Mouse (Mus musculus) heart, embryonic 11.5 days (tissue): ENCODE results near the gene Prkacb. TPM values are rescaled to one million over a fixed set of nuclear protein-coding genes. Genes with fewer than 3 reads are reported as not detected.
A peak's percentile ranks its signal among the peaks of the same experiment; 100 is the strongest.

Experiments used
- ATAC-seq: fragments of 200-750 bp; cut with Nextera tagmentation; replicated peaks from 2 replicates; pipeline ENCODE4 v1.8.0; 2017; ENCODE audit warnings: moderate library complexity; ENCODE audit not compliant: insufficient number of reproducible peaks, low FRiP score, low TSS enrichment
- H3K27ac ChIP-seq: fragments of 300-500 bp; sonication (generic); 2 replicates; pipeline ENCODE4 v1.5.1; 2014; ENCODE audit warnings: mild to moderate bottlenecking, low read depth, low read length
- H3K27me3 ChIP-seq: fragments of 300-500 bp; sonication (generic); 2 replicates; pipeline ENCODE4 v1.6.1; 2014; ENCODE audit warnings: mild to moderate bottlenecking, low read length, mixed read lengths; ENCODE audit not compliant: control insufficient read depth, insufficient read depth
- H3K36me3 ChIP-seq: fragments of 300-500 bp; sonication (generic); 2 replicates; pipeline ENCODE4 v1.6.1; 2014; ENCODE audit warnings: mild to moderate bottlenecking, low read length, moderate library complexity, mixed read lengths; ENCODE audit not compliant: control insufficient read depth, insufficient read depth
- H3K4me1 ChIP-seq: fragments of 300-500 bp; sonication (generic); 2 replicates; pipeline ENCODE4 v1.6.1; 2014; ENCODE audit warnings: low read length; ENCODE audit not compliant: control insufficient read depth, insufficient read depth
- H3K4me2 ChIP-seq: fragments of 300-500 bp; sonication (generic); 2 replicates; pipeline ENCODE4 v1.6.1; 2014; ENCODE audit warnings: mild to moderate bottlenecking, moderate library complexity
- H3K4me3 ChIP-seq: fragments of 300-500 bp; sonication (generic); 2 replicates; pipeline ENCODE4 v1.5.1; 2014; ENCODE audit warnings: low read depth, low read length
- H3K9ac ChIP-seq: fragments of 300-500 bp; sonication (generic); 2 replicates; pipeline ENCODE4 v1.6.1; 2014; ENCODE audit warnings: mild to moderate bottlenecking, low read depth, low read length, moderate library complexity
- H3K9me3 ChIP-seq: fragments of 300-500 bp; sonication (generic); replicated peaks from 2 replicates; pipeline ENCODE4 v1.6.1; 2016; ENCODE audit warnings: low read length; ENCODE audit not compliant: control insufficient read depth
- WGBS: fragments of 180-500 bp; shearing (Covaris S2); extraction: QIAGEN DNeasy Blood & Tissue Kit; methylation state at CpG from one replicate; pipeline ENCODE4 v1.1.7; 2014; ENCODE audit not compliant: insufficient replicate concordance; 5-methylcytosine and 5-hydroxymethylcytosine counted together
- polyA plus RNA-seq: library from polyadenylated mRNA; unstranded; fragments of >200 nt; fragmentation: Nextera tagmentation; extraction: Ambion mirVana; gene quantifications from 2 replicates; pipeline ENCODE4 v1.2.1, GENCODE M21; 2014

Gene Prkacb
- polyA plus RNA-seq, 1 experiment from 2014 or later, result 46.3 TPM

DNA sequence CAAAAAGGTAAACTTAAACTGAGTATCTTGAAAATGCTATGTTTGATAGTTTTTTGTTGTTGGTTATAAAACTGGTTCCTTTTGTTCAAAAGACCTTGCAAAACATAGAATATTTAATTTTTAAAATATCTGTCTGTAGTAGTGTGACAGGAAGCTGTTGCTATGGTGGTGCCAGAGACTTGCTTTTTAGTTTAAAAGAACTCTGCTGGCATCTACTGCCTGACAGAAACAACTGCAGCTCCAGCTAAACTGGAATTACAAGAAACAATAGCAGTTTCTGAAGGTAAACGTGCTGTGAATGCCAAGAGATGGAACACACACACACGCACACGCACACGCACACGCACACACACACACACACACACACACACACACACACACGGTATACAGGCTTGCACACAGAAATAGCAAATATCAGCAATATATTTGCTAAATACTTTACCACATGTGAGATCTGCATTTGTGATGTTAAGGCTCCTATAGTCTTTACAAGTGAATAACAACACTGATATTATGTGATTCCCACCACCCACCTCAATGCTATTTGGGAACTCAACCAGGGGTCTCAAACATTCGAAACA lies 29.1 kb downstream of the Prkacb start:
- WGBS, result 77% methylated on average over 7 of the region's 7 CpGs
- Histone ChIP-seq H3K36me3 (no peaks in the 10 kb centered on the region), H3K4me1 (peaks cover 13% of the 10 kb centered on the region), H3K9me3 (no peaks in the 10 kb centered on the region), H3K9ac (no peak overlapping the region), H3K4me2 (no peak overlapping the region), H3K27me3 (no peaks in the 10 kb centered on the region), H3K4me3 (no peak overlapping the region), H3K27ac (no peak overlapping the region)
- ATAC-seq, result no peak

GRCm38 (mm10) chr3:146782548-146782947 lies 30.2 kb downstream of the Prkacb start:
- WGBS, result 30% methylated on average over 6 of the region's 6 CpGs
- H3K9ac ChIP-seq, result no peak overlapping the region
- H3K4me3 ChIP-seq, result no peak overlapping the region
- H3K9me3 ChIP-seq, result no peaks in the 10 kb centered on the region
- H3K4me1 ChIP-seq, result peaks cover 14% of the 10 kb centered on the region
- H3K36me3 ChIP-seq, result no peaks in the 10 kb centered on the region
- ATAC-seq, result no peak
- no peaks in the 10 kb centered on the region for H3K27me3 ChIP-seq
- H3K27ac ChIP-seq, result no peak overlapping the region
- H3K4me2 ChIP-seq, result no peak overlapping the region

DNA sequence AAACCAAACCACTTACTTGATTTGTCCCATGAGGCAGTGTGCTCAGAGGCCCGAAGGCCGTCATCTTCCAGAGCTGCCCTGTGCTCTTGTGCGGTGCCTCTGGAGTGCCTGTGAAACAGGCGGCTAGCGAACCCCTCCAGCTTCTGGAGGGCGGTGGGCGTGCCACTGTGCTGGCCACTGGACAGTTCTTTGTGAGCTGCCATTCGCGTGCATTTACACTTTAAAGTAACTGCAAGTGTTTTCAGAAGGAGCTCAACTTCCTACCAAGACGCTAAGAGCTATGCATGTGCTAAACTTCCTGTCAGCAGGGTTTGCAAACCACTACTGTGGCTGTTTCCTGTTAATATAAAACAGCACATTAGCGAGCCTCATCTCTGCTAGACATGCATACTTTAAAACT lies 31.7 kb downstream of the Prkacb start:
- no peaks in the 10 kb centered on the region for H3K36me3 ChIP-seq
- H3K27ac ChIP-seq, result peak overlapping the region; percentile 41; the same call in 1 of the 2 replicates
- ATAC-seq, result 0 out of 2 replicates have a peak, but pooled peaks have one; percentile 49
- H3K27me3 ChIP-seq, result no peaks in the 10 kb centered on the region
- H3K4me1 ChIP-seq, result peaks cover 14% of the 10 kb centered on the region
- H3K9ac ChIP-seq, result 0 out of 2 replicates have a peak overlapping the region, but pooled peaks have one; percentile 56
- WGBS, result 16% methylated on average over 11 of the region's 11 CpGs
- H3K9me3 ChIP-seq, result no peaks in the 10 kb centered on the region
- H3K4me3 ChIP-seq, result no peak overlapping the region
- peak overlapping the region; percentile 55 for H3K4me2 ChIP-seq

DNA sequence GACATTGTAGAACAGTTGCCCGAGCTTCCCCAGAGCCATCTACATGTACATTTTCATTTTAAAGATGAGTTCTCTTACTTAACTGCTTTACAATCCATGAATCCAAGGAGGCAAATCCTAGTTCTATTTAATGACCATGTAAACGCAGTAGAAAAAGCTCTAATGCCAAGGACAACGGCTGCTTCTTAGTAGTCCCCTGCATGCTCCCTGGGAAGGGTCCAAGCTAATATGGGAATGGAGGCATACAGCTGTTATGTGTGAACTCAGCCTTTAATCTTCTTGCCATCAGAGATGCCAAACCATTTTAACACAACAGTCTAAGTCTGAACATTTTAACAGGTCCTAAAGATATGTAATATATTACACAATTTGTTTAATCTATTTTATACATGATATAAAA lies 32.5 kb downstream of the Prkacb start:
- ATAC-seq, result no peak
- Histone ChIP-seq H3K27ac (no peak overlapping the region), H3K4me1 (peaks cover 14% of the 10 kb centered on the region), H3K36me3 (no peaks in the 10 kb centered on the region), H3K4me3 (no peak overlapping the region), H3K4me2 (no peak overlapping the region), H3K9ac (no peak overlapping the region), H3K27me3 (no peaks in the 10 kb centered on the region), H3K9me3 (no peaks in the 10 kb centered on the region)
- WGBS, result 89% methylated on average over 3 of the region's 3 CpGs

DNA sequence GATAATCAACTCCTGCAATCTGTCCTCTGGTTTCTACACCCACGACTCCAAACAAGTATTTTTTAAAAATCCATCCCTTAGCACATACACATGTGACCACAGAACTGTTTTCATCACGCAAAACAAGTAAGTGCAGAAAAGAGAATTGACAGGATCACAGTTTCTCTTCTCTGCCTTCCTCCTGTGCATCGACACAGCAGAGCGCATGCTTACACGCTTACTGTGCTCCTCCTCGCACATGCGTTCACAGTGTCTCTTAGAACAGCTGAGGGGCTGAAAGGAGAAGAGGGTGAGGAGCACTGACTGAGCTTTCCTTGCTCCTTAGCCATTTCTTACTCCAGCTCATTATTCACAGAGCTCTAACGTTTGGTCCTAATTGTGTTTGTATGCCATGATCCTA lies 33.9 kb downstream of the Prkacb start:
- H3K4me3 ChIP-seq, result no peak overlapping the region
- ATAC-seq, result no peak
- no peak overlapping the region for H3K27ac ChIP-seq
- H3K9ac ChIP-seq, result no peak overlapping the region
- peaks cover 14% of the 10 kb centered on the region for H3K4me1 ChIP-seq
- H3K4me2 ChIP-seq, result no peak overlapping the region
- H3K27me3 ChIP-seq, result no peaks in the 10 kb centered on the region
- WGBS, result 74% methylated on average over 8 of the region's 8 CpGs
- H3K9me3 ChIP-seq, result no peaks in the 10 kb centered on the region
- no peaks in the 10 kb centered on the region for H3K36me3 ChIP-seq

GRCm38 (mm10) chr3:146778451-146778850 lies 34.3 kb downstream of the Prkacb start:
- H3K9ac ChIP-seq, result no peak overlapping the region
- H3K27ac ChIP-seq, result no peak overlapping the region
- H3K27me3 ChIP-seq, result no peaks in the 10 kb centered on the region
- no peak for ATAC-seq
- H3K4me3 ChIP-seq, result no peak overlapping the region
- 79% methylated on average over 2 of the region's 2 CpGs for WGBS
- H3K9me3 ChIP-seq, result no peaks in the 10 kb centered on the region
- no peaks in the 10 kb centered on the region for H3K36me3 ChIP-seq
- no peak overlapping the region for H3K4me2 ChIP-seq
- H3K4me1 ChIP-seq, result peaks cover 14% of the 10 kb centered on the region

DNA sequence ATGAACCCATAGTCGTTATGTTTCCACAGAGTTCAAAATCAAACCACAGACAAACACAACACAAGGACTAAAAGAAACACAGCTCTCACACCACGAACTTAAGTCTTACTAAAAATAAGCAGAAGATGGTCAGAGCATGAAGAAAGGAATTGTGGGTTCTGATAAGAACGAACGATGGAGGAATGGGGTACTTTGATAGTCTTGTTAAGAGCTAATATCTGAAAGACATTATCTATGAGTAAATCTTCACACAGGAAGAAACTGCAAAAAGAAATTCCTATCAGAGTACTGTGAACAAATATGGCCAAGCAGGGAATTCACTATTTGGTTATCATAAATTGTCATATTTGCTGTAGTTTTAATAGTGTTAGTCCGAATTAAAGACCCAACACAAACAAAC lies 36.1 kb downstream of the Prkacb start:
- no peaks in the 10 kb centered on the region for H3K27me3 ChIP-seq
- 71% methylated on average over 5 of the region's 5 CpGs for WGBS

GRCm38 (mm10) chr3:146770853-146771252 lies 41.9 kb downstream of the Prkacb start:
- Histone ChIP-seq H3K27ac (no peak overlapping the region), H3K4me1 (peaks cover 28% of the 10 kb centered on the region), H3K9me3 (no peaks in the 10 kb centered on the region), H3K4me3 (no peak overlapping the region), H3K27me3 (no peaks in the 10 kb centered on the region), H3K9ac (no peak overlapping the region), H3K4me2 (peak overlapping the region; percentile 65), H3K36me3 (no peaks in the 10 kb centered on the region)
- no peak for ATAC-seq
- 76% methylated on average over 2 of the region's 2 CpGs for WGBS

More for the DNA sequence above, 36.1 kb downstream of the Prkacb start:
- no peak overlapping the region for H3K4me3 ChIP-seq
- H3K36me3 ChIP-seq, result no peaks in the 10 kb centered on the region
- H3K4me1 ChIP-seq, result peaks cover 9% of the 10 kb centered on the region; the same call in 1 of the 2 replicates
- no peak overlapping the region for H3K9ac ChIP-seq
- H3K27ac ChIP-seq, result no peak overlapping the region
- no peak overlapping the region for H3K4me2 ChIP-seq
- H3K9me3 ChIP-seq, result no peaks in the 10 kb centered on the region
- no peak for ATAC-seq
